Mouse (Mus musculus): ENCODE data around the gene Csrp1. TPM values are rescaled to one million over a fixed set of nuclear protein-coding genes. Genes with fewer than 3 reads are reported as not detected.

Csrp1 gene
- polyA plus RNA-seq, 1 experiment = 147 TPM

DNA sequence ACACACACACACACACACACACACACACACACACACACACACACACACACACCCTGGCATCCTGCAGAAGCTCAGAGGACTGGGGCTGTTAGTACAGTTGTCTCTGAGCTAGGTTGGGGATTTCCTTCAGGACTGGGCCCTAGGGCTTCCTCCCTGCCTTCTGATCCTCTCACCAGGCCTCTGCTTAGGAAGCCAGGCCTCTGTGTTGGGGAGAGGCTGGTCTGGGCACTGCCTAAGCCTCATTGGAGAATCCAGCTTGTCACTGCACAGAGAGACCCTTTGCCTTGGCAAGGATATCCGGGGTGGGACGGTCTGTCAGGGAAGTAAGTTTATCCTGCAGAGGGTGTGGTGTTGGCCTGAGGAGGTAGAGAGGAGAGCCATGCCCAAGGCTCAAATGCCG, 10.4 kb downstream of the Csrp1 start:
- Histone ChIP-seq H3K36me3 (ENCODE audit: control insufficient read depth, insufficient read depth, low read length) (no peaks in the 10 kb centered on the region), H3K4me3 (ENCODE audit: low read depth, low read length) (peak overlapping the region; percentile 97), H3K27me3 (ENCODE audit: control insufficient read depth, insufficient read depth, low read length) (no peaks in the 10 kb centered on the region), H3K4me1 (ENCODE audit: control insufficient read depth, insufficient read depth, insufficient read length, low read length) (peaks cover under 1% of the 10 kb centered on the region), H3K27ac (ENCODE audit: insufficient read depth, low read depth, low read length) (peak overlapping the region; percentile 91)
- TF ChIP-seq POLR2A (IDR thresholded peaks at IDR 0.05; ENCODE audit: low read depth, low read length) = no peak
- no peak for TF ChIP-seq CTCF (IDR thresholded peaks at IDR 0.05; ENCODE audit: extremely low read depth, insufficient read length, insufficient replicate concordance, low read depth, low read length)
- WGBS = 15% methylated on average over 3 of the region's 3 CpGs

- Histone ChIP-seq H3K4me1 (ENCODE audit: control insufficient read depth, insufficient read depth, insufficient read length, low read length) (peaks cover 3% of the 10 kb centered on the region), H3K36me3 (ENCODE audit: control insufficient read depth, insufficient read depth, low read length) (no peaks in the 10 kb centered on the region), H3K27me3 (ENCODE audit: control insufficient read depth, insufficient read depth, low read length) (no peaks in the 10 kb centered on the region), H3K4me3 (ENCODE audit: low read depth, low read length) (peak overlapping the region; percentile 26; the same call in 1 of the 2 replicates), H3K27ac (ENCODE audit: insufficient read depth, low read depth, low read length) (peak overlapping the region; percentile 91)
- TF ChIP-seq CTCF (IDR thresholded peaks at IDR 0.05; ENCODE audit: extremely low read depth, insufficient read length, insufficient replicate concordance, low read depth, low read length) (no peak), POLR2A (IDR thresholded peaks at IDR 0.05; ENCODE audit: low read depth, low read length) (no peak)
- 67% methylated on average over 7 of the region's 7 CpGs for WGBS
These were observed 11.5 kb downstream of the Csrp1 start for GRCm38 (mm10) chr1:135731393-135731792.

DNA sequence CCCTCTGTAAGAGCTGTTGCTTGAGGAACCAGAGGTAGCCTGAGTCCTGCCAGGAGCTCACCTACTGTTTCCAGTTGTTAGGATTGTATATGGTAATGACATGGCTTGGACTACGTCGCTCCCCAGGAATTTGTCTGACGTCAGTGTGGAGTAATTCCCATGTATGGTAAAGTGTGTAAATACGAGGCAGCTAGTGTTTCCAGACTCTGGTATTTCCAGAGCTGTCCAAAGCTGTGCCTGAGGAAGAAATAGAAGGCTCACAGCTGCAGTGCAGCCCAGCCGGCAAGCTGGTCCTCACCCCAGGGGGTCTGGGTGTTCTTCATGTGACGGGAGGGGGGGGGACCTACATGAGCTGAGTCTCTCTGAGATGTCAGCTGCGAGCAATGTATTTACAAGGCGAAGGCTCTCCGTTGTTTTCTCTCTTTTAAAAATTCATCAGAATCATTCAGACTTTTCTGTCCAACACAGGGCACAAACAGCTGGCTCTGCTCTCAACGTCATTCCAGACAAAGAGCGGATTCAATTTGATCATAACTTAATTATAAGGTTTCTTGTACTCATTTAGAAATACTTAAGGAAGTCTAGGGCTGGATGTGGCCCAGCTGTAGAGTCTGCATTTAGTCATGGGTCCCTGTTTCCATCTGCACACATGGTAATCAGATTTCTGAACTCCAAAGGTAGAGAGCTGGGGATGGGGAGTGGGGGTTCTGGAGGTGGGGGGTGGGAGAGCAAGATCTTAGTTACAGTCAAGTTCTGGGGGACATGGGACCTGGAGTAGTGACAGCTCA, 12.2 kb downstream of the Csrp1 start:
- no peak for TF ChIP-seq POLR2A (IDR thresholded peaks at IDR 0.05; ENCODE audit: low read depth, low read length)
- TF ChIP-seq CTCF (IDR thresholded peaks at IDR 0.05; ENCODE audit: extremely low read depth, insufficient read length, insufficient replicate concordance, low read depth, low read length) = no peak
- no peaks in the 10 kb centered on the region for H3K36me3 ChIP-seq (ENCODE audit: control insufficient read depth, insufficient read depth, low read length)
- H3K27ac ChIP-seq (ENCODE audit: insufficient read depth, low read depth, low read length) = peak overlapping the region; percentile 91
- H3K27me3 ChIP-seq (ENCODE audit: control insufficient read depth, insufficient read depth, low read length) = no peaks in the 10 kb centered on the region
- H3K4me3 ChIP-seq (ENCODE audit: low read depth, low read length) = no peak overlapping the region
- peaks cover 3% of the 10 kb centered on the region for H3K4me1 ChIP-seq (ENCODE audit: control insufficient read depth, insufficient read depth, insufficient read length, low read length)
- WGBS = 73% methylated on average over 11 of the region's 11 CpGs

GRCm38 (mm10) chr1:135734225-135734937, 14.5 kb downstream of the Csrp1 start:
- TF ChIP-seq CTCF (IDR thresholded peaks at IDR 0.05; ENCODE audit: extremely low read depth, insufficient read length, insufficient replicate concordance, low read depth, low read length) (no peak), POLR2A (IDR thresholded peaks at IDR 0.05; ENCODE audit: low read depth, low read length) (no peak)
- peak overlapping the region; percentile 67 for H3K27ac ChIP-seq (ENCODE audit: insufficient read depth, low read depth, low read length)
- peaks cover 3% of the 10 kb centered on the region for H3K4me1 ChIP-seq (ENCODE audit: control insufficient read depth, insufficient read depth, insufficient read length, low read length)
- no peak overlapping the region for H3K4me3 ChIP-seq (ENCODE audit: low read depth, low read length)
- no peaks in the 10 kb centered on the region for H3K27me3 ChIP-seq (ENCODE audit: control insufficient read depth, insufficient read depth, low read length)
- peaks cover 1% of the 10 kb centered on the region; the same call in 1 of the 2 replicates for H3K36me3 ChIP-seq (ENCODE audit: control insufficient read depth, insufficient read depth, low read length)
- 62% methylated on average over 6 of the region's 7 CpGs for WGBS

GRCm38 (mm10) chr1:135735460-135735859, 15.6 kb downstream of the Csrp1 start:
- peaks cover 3% of the 10 kb centered on the region; the same call in 1 of the 2 replicates for H3K4me1 ChIP-seq (ENCODE audit: control insufficient read depth, insufficient read depth, insufficient read length, low read length)
- no peak for TF ChIP-seq POLR2A (IDR thresholded peaks at IDR 0.05; ENCODE audit: low read depth, low read length)
- TF ChIP-seq CTCF (IDR thresholded peaks at IDR 0.05; ENCODE audit: extremely low read depth, insufficient read length, insufficient replicate concordance, low read depth, low read length) = no peak
- no peaks in the 10 kb centered on the region for H3K27me3 ChIP-seq (ENCODE audit: control insufficient read depth, insufficient read depth, low read length)
- WGBS = 73% methylated on average over 6 of the region's 6 CpGs
- H3K36me3 ChIP-seq (ENCODE audit: control insufficient read depth, insufficient read depth, low read length) = peaks cover 2% of the 10 kb centered on the region; the same call in 1 of the 2 replicates
- peak overlapping the region; percentile 67; the same call in 1 of the 2 replicates for H3K27ac ChIP-seq (ENCODE audit: insufficient read depth, low read depth, low read length)
- no peak overlapping the region for H3K4me3 ChIP-seq (ENCODE audit: low read depth, low read length)

DNA sequence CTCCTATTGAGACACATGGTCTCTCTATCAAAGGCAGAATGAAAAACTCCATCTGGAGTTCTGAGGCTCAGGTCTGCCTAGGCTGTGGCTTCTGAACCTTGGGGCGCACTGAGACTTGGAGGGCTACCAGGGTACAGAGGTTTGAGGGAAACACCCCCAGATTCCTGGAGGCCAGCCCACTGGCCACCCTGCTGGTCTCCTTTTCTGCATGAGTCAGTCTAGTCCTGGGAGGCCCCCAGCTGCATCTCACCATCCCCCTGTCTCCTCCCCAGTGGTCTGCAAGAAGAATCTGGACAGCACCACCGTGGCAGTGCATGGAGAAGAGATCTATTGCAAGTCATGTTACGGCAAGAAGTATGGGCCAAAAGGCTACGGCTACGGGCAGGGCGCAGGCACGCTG, 25.1 kb downstream of the Csrp1 start:
- WGBS = 91% methylated on average over 7 of the region's 7 CpGs
- Histone ChIP-seq H3K27me3 (ENCODE audit: control insufficient read depth, insufficient read depth, low read length) (no peaks in the 10 kb centered on the region), H3K27ac (ENCODE audit: insufficient read depth, low read depth, low read length) (no peak overlapping the region), H3K36me3 (ENCODE audit: control insufficient read depth, insufficient read depth, low read length) (peaks cover 11% of the 10 kb centered on the region; the same call in 1 of the 2 replicates), H3K4me1 (ENCODE audit: control insufficient read depth, insufficient read depth, insufficient read length, low read length) (no peaks in the 10 kb centered on the region; the same call in 1 of the 2 replicates), H3K4me3 (ENCODE audit: low read depth, low read length) (no peak overlapping the region)
- TF ChIP-seq POLR2A (IDR thresholded peaks at IDR 0.05; ENCODE audit: low read depth, low read length) = no peak
- TF ChIP-seq CTCF (IDR thresholded peaks at IDR 0.05; ENCODE audit: extremely low read depth, insufficient read length, insufficient replicate concordance, low read depth, low read length) = no peak

DNA sequence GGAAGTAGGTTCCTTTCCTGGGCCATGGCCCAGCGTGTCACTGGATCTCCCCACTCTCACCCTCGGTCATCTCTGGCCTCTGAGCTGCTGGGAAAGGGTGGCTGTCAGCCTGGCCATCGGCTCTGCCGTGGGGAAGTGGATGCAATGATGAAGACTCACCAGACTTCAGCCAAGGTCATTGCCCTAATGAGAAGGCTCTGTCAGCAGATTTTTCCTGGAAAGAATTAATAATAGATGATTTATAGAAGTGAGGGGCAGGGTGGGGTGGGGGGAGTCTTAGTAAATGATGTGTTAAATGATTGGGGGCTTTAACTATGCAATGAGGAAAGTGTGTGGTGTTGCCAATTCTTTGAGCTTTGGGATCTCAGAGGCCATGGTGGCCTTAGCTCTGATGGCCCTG, 26.4 kb downstream of the Csrp1 start:
- H3K4me3 ChIP-seq (ENCODE audit: low read depth, low read length) = no peak overlapping the region
- no peaks in the 10 kb centered on the region for H3K4me1 ChIP-seq (ENCODE audit: control insufficient read depth, insufficient read depth, insufficient read length, low read length)
- H3K27me3 ChIP-seq (ENCODE audit: control insufficient read depth, insufficient read depth, low read length) = no peaks in the 10 kb centered on the region
- no peak overlapping the region for H3K27ac ChIP-seq (ENCODE audit: insufficient read depth, low read depth, low read length)
- TF ChIP-seq CTCF (IDR thresholded peaks at IDR 0.05; ENCODE audit: extremely low read depth, insufficient read length, insufficient replicate concordance, low read depth, low read length) = no peak
- TF ChIP-seq POLR2A (IDR thresholded peaks at IDR 0.05; ENCODE audit: low read depth, low read length) = no peak
- WGBS = 86% methylated on average over 4 of the region's 4 CpGs
- peaks cover 14% of the 10 kb centered on the region; the same call in 1 of the 2 replicates for H3K36me3 ChIP-seq (ENCODE audit: control insufficient read depth, insufficient read depth, low read length)
